Mouse (Mus musculus): ENCODE results near the gene Olfr1368.
"Not testable (repeated sequence)": the region's sequence is repeated elsewhere in the genome, so short reads cannot be mapped to it uniquely, and the experiment has no call there.

Gene Olfr1368

GRCm38 (mm10) chr13:21167910-21168300, 22.2 kb upstream of the Olfr1368 start:
- no peak for DNase-seq (ENCODE audit: low spot score)

GRCm38 (mm10) chr13:21166936-21167909, 21.6 kb upstream of the Olfr1368 start:
- DNase-seq (ENCODE audit: low spot score), result no peak

GRCm38 (mm10) chr13:21162591-21162990, 16.9 kb upstream of the Olfr1368 start:
- DNase-seq (ENCODE audit: low spot score), result no peak

GRCm38 (mm10) chr13:21161591-21161990, 15.9 kb upstream of the Olfr1368 start:
- DNase-seq (ENCODE audit: low spot score), result no peak

- DNase-seq (ENCODE audit: low spot score), result peak; percentile 97
These were observed 15.3 kb upstream of the Olfr1368 start for GRCm38 (mm10) chr13:21160657-21161590.

- no peak for DNase-seq (ENCODE audit: low spot score)
These were observed 14.4 kb upstream of the Olfr1368 start for GRCm38 (mm10) chr13:21160041-21160511.

GRCm38 (mm10) chr13:21159475-21159819, 13.8 kb upstream of the Olfr1368 start:
- no peak for DNase-seq (ENCODE audit: low spot score)

GRCm38 (mm10) chr13:21158785-21159474, 13.3 kb upstream of the Olfr1368 start:
- no peak for DNase-seq (ENCODE audit: low spot score)

GRCm38 (mm10) chr13:21158071-21158470, 12.4 kb upstream of the Olfr1368 start:
- DNase-seq (ENCODE audit: low spot score), result no peak

- no peak for DNase-seq (ENCODE audit: low spot score)
These were observed 10.2 kb upstream of the Olfr1368 start for GRCm38 (mm10) chr13:21155888-21156287.

- no peak for DNase-seq (ENCODE audit: low spot score)
These were observed 3.2 kb downstream of the Olfr1368 start for GRCm38 (mm10) chr13:21142421-21142820.

- not testable (repeated sequence) for DNase-seq (ENCODE audit: low spot score)
These were observed 16.3 kb downstream of the Olfr1368 start, which contains the start of gene Olfr263 for GRCm38 (mm10) chr13:21129339-21129738. Olfr263 (plus strand) TSS chr13:21129639.

GRCm38 (mm10) chr13:21114121-21114520, 31.5 kb downstream of the Olfr1368 start:
- no peak for DNase-seq (ENCODE audit: low spot score)

GRCm38 (mm10) chr13:21111183-21111582, 34.5 kb downstream of the Olfr1368 start, which contains the start of gene Olfr1369-ps1:
Olfr1369-ps1 (plus strand) TSS chr13:21111483.
- not testable (repeated sequence) for DNase-seq (ENCODE audit: low spot score)

GRCm38 (mm10) chr13:21110441-21110840, 35.2 kb downstream of the Olfr1368 start:
- DNase-seq (ENCODE audit: low spot score), result no peak

GRCm38 (mm10) chr13:21109759-21110158, 35.9 kb downstream of the Olfr1368 start:
- DNase-seq (ENCODE audit: low spot score), result no peak

All from layer of hippocampus, adult 9-10 months (tissue).